Mouse (Mus musculus) liver, postnatal 0 days (tissue): ENCODE data around the gene Ensa. TPM values are rescaled to one million over a fixed set of nuclear protein-coding genes. Genes with fewer than 3 reads are reported as not detected.

Experiments
- ATAC-seq: fragments of 200-750 bp; cut with Nextera tagmentation; 2 replicates; pipeline ENCODE4 v1.8.0; 2017; ENCODE audit warnings: mild to moderate bottlenecking, moderate library complexity
- DNase-seq: peaks from one replicate; pipeline ENCODE4 v3.0.0-alpha.2; 2016
- H3K27ac ChIP-seq: fragments of 300-500 bp; sonication (generic); 2 replicates; pipeline ENCODE4 v1.5.1; 2014; ENCODE audit warnings: antibody characterized with exemption, moderate library complexity, mild to moderate bottlenecking, low read depth
- H3K27me3 ChIP-seq: fragments of 300-500 bp; sonication (generic); 2 replicates; pipeline ENCODE4 v1.6.1; 2014; ENCODE audit warnings: low read length, control low read depth, mixed read lengths; ENCODE audit not compliant: insufficient read depth
- H3K36me3 ChIP-seq: fragments of 300-500 bp; sonication (generic); replicated peaks from 2 replicates; pipeline ENCODE4 v1.6.1; 2014; ENCODE audit warnings: mild to moderate bottlenecking, control low read depth, low read length, moderate library complexity, mixed read lengths; ENCODE audit not compliant: insufficient read depth
- H3K4me1 ChIP-seq: fragments of 300-500 bp; sonication (generic); 2 replicates; pipeline ENCODE4 v1.6.1; 2014; ENCODE audit warnings: antibody characterized with exemption, mild to moderate bottlenecking, control low read depth; ENCODE audit not compliant: insufficient read depth
- H3K4me2 ChIP-seq: fragments of 300-500 bp; sonication (generic); 2 replicates; pipeline ENCODE4 v1.6.1; 2014; ENCODE audit warnings: low read depth, mild to moderate bottlenecking, low read length, moderate library complexity, mixed read lengths
- H3K4me3 ChIP-seq: fragments of 300-500 bp; sonication (generic); 2 replicates; pipeline ENCODE4 v1.5.1; 2014; ENCODE audit warnings: low read depth, low read length
- H3K9ac ChIP-seq: fragments of 300-500 bp; sonication (generic); replicated peaks from 2 replicates; pipeline ENCODE4 v1.6.1; 2014; ENCODE audit warnings: mild to moderate bottlenecking, moderate library complexity
- H3K9me3 ChIP-seq: fragments of 300-500 bp; sonication (generic); 2 replicates; pipeline ENCODE4 v1.6.1; 2016; ENCODE audit warnings: mild to moderate bottlenecking, control low read depth, low read length, mixed read lengths
- CTCF ChIP-seq: sonication (generic); IDR thresholded peaks from 2 replicates; pipeline ENCODE4 v1.5.1; 2016; ENCODE audit warnings: antibody characterized with exemption, low read depth
- EP300 ChIP-seq: IDR thresholded peaks from 2 replicates; pipeline ENCODE4 v1.6.1; 2016; ENCODE audit warnings: antibody characterized with exemption, low read depth, mild to moderate bottlenecking
- WGBS: fragments of 180-500 bp; shearing (Covaris S2); extraction: QIAGEN DNeasy Blood & Tissue Kit; methylation state at CpG from one replicate; pipeline ENCODE4 v1.1.7; 2014; ENCODE audit not compliant: insufficient replicate concordance; 5-methylcytosine and 5-hydroxymethylcytosine counted together
- polyA plus RNA-seq: library from polyadenylated mRNA; unstranded; fragments of >200 nt; fragmentation: Nextera tagmentation; extraction: Ambion mirVana; gene quantifications from 2 replicates; pipeline ENCODE4 v1.2.1, GENCODE M21; 2015

Gene Ensa
- polyA plus RNA-seq, 1 experiment from 2014 or later: 23.9 TPM

DNA sequence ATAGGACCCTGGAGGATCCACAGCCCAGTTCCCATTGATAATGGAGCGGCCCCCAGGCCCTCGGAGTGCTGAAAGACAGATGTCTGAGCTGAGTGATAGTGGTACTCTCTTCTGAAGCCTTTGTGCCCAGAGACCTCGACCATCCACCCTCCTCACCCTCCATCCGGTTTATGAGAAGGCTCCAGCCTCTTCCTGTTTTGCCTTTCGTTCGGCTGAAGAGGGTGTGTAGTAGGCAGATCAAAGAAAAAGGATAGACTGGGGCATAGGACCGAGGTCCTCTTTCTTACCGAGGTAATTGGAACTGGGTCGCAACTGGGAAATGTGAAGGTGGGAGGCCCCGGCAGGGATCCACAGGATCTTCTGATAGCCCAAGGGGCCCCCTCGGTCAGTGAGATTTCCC, 56.6 kb downstream of the Ensa start:
- Histone ChIP-seq H3K4me1 (peaks cover 9% of the 10 kb centered on the region; the same call in 1 of the 2 replicates), H3K9ac (no peak overlapping the region), H3K27me3 (peaks cover 4% of the 10 kb centered on the region; the same call in 1 of the 2 replicates), H3K27ac (no peak overlapping the region), H3K36me3 (no peaks in the 10 kb centered on the region), H3K4me2 (no peak overlapping the region), H3K9me3 (no peaks in the 10 kb centered on the region), H3K4me3 (no peak overlapping the region)
- TF ChIP-seq CTCF (no peak), EP300 (no peak)
- WGBS: 30% methylated on average over 11 of the region's 11 CpGs
- no peak for DNase-seq
- no peak for ATAC-seq

Other genes starting within 250 kb of the Ensa start
- gene 4930558C23Rik, start 222.2 kb upstream of the Ensa start, polyA plus RNA-seq: not detected in 2 replicates
- gene Arnt, start 190.6 kb upstream of the Ensa start, polyA plus RNA-seq: 7.9 and 9.4 TPM in 2 replicates
- 2.0 and 2.3 TPM in 2 replicates for gene Ctsk, start 125.7 kb upstream of the Ensa start, polyA plus RNA-seq
- 89.4 and 92.8 TPM in 2 replicates for gene Ctss, start 98.2 kb upstream of the Ensa start, polyA plus RNA-seq
- gene Hormad1, start 65.3 kb upstream of the Ensa start, polyA plus RNA-seq: not detected in 2 replicates
- 11.1 and 11.3 TPM in 2 replicates for gene Golph3l, start 36.1 kb upstream of the Ensa start, polyA plus RNA-seq
- 36.2 and 38.2 TPM in 2 replicates for gene Mcl1, start 33.8 kb downstream of the Ensa start, polyA plus RNA-seq
- 2.5 and 2.6 TPM in 2 replicates for gene Adamtsl4, start 62.9 kb downstream of the Ensa start, polyA plus RNA-seq
- 81.2 and 90.1 TPM in 2 replicates for gene Ecm1, start 114.6 kb downstream of the Ensa start, polyA plus RNA-seq
- 16.4 and 21.0 TPM in 2 replicates for gene Tars2, start 135.2 kb downstream of the Ensa start, polyA plus RNA-seq
- gene Rprd2, start 193.9 kb downstream of the Ensa start, polyA plus RNA-seq: 7.1 and 8.2 TPM in 2 replicates
- 11.2 and 12.0 TPM in 2 replicates for gene Prpf3, start 230.9 kb downstream of the Ensa start, polyA plus RNA-seq
- gene Mrps21, start 246.5 kb downstream of the Ensa start, polyA plus RNA-seq: 145 and 157 TPM in 2 replicates